Mouse (Mus musculus) forebrain, embryonic 14.5 days (tissue): Measurements from ENCODE around the gene Hist2h2ac. TPM values are rescaled to one million over a fixed set of nuclear protein-coding genes. Genes with fewer than 3 reads are reported as not detected.

Experiments used
- ATAC-seq: fragments of 200-750 bp; cut with Nextera tagmentation; 2 replicates; pipeline ENCODE4 v1.8.0; 2017; ENCODE audit warnings: mild to moderate bottlenecking, moderate library complexity
- DNase-seq: peaks from one replicate; pipeline ENCODE4 v3.0.0-alpha.2; 2015; ENCODE audit warnings: low spot score
- H3K27ac ChIP-seq: fragments of 300-500 bp; sonication (generic); 2 replicates; pipeline ENCODE4 v1.5.1; 2014; ENCODE audit warnings: low read depth, mild to moderate bottlenecking, control low read depth, low read length, moderate library complexity
- H3K27me3 ChIP-seq: fragments of 300-500 bp; sonication (generic); replicated peaks from 2 replicates; pipeline ENCODE4 v1.6.1; 2014; ENCODE audit warnings: low read length, control low read depth, mixed read lengths; ENCODE audit not compliant: control insufficient read depth, insufficient read depth
- H3K36me3 ChIP-seq: fragments of 300-500 bp; sonication (generic); 2 replicates; pipeline ENCODE4 v1.6.1; 2014; ENCODE audit warnings: low read length, control low read depth; ENCODE audit not compliant: control insufficient read depth, insufficient read depth
- H3K4me1 ChIP-seq: fragments of 300-500 bp; sonication (generic); 2 replicates; pipeline ENCODE4 v1.6.1; 2014; ENCODE audit warnings: antibody characterized with exemption, low read length, control low read depth; ENCODE audit not compliant: control insufficient read depth, insufficient read depth
- H3K4me2 ChIP-seq: fragments of 300-500 bp; sonication (generic); 2 replicates; pipeline ENCODE4 v1.6.1; 2014; ENCODE audit warnings: mild to moderate bottlenecking, control low read depth, low read length
- H3K4me3 ChIP-seq: fragments of 300-500 bp; sonication (generic); 2 replicates; pipeline ENCODE4 v1.5.1; 2014; ENCODE audit warnings: low read depth, low read length, control low read depth
- H3K9ac ChIP-seq: fragments of 300-500 bp; sonication (generic); 2 replicates; pipeline ENCODE4 v1.6.1; 2014; ENCODE audit warnings: mild to moderate bottlenecking, low read length, control low read depth, moderate library complexity
- H3K9me3 ChIP-seq: fragments of 300-500 bp; sonication (generic); replicated peaks from 2 replicates; pipeline ENCODE4 v1.6.1; 2016; ENCODE audit warnings: low read length, control low read depth, mixed read lengths; ENCODE audit not compliant: control insufficient read depth
- WGBS: fragments of 180-500 bp; shearing (Covaris S2); extraction: QIAGEN DNeasy Blood & Tissue Kit; methylation state at CpG from one replicate; pipeline ENCODE4 v1.1.7; 2014; 5-methylcytosine and 5-hydroxymethylcytosine counted together
- polyA plus RNA-seq: library from polyadenylated mRNA; unstranded; fragments of >200 nt; fragmentation: Nextera tagmentation; extraction: Ambion mirVana; gene quantifications from 2 replicates; pipeline ENCODE4 v1.2.1, GENCODE M21; 2014

Gene Hist2h2ac
- polyA plus RNA-seq, 1 experiment from 2014 or later, result 7.5 TPM

GRCm38 (mm10) chr3:96235836-96236235 is 15.2 kb upstream of the Hist2h2ac start:
- Histone ChIP-seq H3K27me3 (no peaks in the 10 kb centered on the region), H3K4me2 (no peak overlapping the region), H3K4me3 (no peak overlapping the region), H3K9ac (no peak overlapping the region), H3K4me1 (peaks cover 15% of the 10 kb centered on the region; the same call in 1 of the 2 replicates), H3K36me3 (no peaks in the 10 kb centered on the region), H3K9me3 (no peaks in the 10 kb centered on the region), H3K27ac (no peak overlapping the region)
- DNase-seq (no peak), ATAC-seq (no peak)
- 74% methylated on average over 3 of the region's 3 CpGs for WGBS

GRCm38 (mm10) chr3:96234914-96235313 is 14.2 kb upstream of the Hist2h2ac start:
- ATAC-seq (no peak), DNase-seq (no peak)
- Histone ChIP-seq H3K36me3 (no peaks in the 10 kb centered on the region), H3K27me3 (no peaks in the 10 kb centered on the region), H3K4me2 (no peak overlapping the region), H3K4me3 (no peak overlapping the region), H3K27ac (no peak overlapping the region), H3K9ac (no peak overlapping the region), H3K4me1 (peaks cover 13% of the 10 kb centered on the region; the same call in 1 of the 2 replicates), H3K9me3 (no peaks in the 10 kb centered on the region)
- 91% methylated on average over 2 of the region's 2 CpGs for WGBS

DNA sequence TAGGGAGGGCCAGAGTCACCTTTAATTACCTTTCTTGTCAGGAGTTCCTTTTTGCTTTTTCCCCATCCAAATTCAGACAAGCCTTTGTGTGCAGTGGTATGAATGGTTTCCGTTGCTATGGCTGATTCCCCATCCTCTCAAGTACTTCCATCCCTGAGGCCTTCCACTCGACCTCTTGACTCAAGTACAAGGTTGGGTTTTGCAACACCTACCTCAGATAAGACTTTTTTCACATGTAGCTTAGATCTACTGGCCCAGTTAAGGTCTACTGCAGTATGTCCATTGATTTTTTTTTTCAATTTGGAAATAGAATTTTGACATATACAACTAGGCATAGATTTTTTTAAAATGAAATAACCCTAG is 11.1 kb upstream of the Hist2h2ac start:
- Histone ChIP-seq H3K4me3 (no peak overlapping the region), H3K9me3 (no peaks in the 10 kb centered on the region), H3K36me3 (no peaks in the 10 kb centered on the region), H3K4me2 (no peak overlapping the region), H3K27me3 (no peaks in the 10 kb centered on the region), H3K27ac (no peak overlapping the region), H3K9ac (no peak overlapping the region), H3K4me1 (peaks cover under 1% of the 10 kb centered on the region; the same call in 1 of the 2 replicates)
- DNase-seq, result no peak
- ATAC-seq, result no peak
- 70% methylated on average over 2 of the region's 2 CpGs for WGBS

DNA sequence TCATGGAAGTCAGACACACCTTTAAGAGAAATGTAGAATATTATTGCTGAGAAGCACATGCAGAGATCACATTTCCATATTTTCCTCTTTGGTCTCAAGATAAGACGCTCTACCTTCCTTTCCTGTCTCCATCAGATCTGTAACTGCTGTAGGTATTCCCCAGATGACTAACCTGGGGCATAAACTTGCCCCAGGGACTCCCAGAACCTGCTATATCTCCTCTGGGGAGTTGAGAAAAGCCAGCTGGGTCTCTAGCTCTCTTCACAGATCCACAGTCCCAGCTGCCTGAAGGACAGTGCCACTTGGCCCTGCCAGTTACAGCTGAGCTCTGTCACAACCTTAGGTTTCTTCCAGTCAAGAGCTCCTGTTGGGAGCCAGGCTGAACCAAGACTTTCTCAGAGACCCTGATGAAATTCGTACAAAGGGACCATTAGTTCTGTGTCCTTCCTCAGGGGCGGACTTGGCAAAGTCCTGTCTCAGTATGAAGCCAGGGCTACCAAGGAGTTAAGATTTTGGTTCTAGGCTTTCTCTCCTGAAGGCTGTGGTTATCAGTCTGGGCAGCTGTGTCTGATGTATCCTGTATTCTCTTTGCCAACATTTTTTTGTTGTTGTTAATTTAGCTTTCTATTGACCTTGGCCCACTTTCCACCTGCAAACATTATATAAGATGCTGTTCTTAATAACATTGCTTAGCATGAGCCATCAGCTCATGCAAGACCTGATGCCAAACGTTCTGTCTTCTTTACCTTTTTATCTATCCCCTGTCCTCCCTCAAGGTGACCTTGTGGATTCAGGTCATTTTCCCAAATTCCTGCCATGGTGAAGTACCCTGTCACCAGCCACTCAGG is 10.5 kb upstream of the Hist2h2ac start:
- ATAC-seq (no peak), DNase-seq (no peak)
- H3K4me2 ChIP-seq, result no peak overlapping the region
- no peak overlapping the region for H3K4me3 ChIP-seq
- H3K27ac ChIP-seq, result no peak overlapping the region
- no peaks in the 10 kb centered on the region for H3K27me3 ChIP-seq
- no peaks in the 10 kb centered on the region for H3K4me1 ChIP-seq
- WGBS, result 76% methylated on average over 4 of the region's 4 CpGs
- no peaks in the 10 kb centered on the region for H3K9me3 ChIP-seq
- no peak overlapping the region for H3K9ac ChIP-seq
- no peaks in the 10 kb centered on the region for H3K36me3 ChIP-seq

DNA sequence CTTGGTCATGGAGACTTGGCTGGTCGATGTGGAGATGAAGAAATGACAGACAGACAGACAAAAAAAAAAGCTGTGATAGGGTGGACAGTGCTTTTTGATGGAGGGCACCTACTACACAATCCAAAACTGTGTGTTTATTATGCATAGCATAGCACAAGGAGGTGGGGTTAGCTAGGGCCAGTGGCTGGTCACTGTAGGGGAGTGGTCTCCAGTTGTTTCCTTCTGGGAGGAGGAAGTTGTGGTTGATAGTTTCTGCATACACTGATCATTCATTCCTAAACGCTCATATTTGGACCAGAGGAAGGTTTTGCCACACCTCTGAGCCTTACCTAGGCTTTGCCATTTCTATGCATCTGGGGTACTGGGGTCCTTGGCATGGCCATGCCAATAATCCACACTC is 9.7 kb upstream of the Hist2h2ac start:
- Histone ChIP-seq H3K9me3 (no peaks in the 10 kb centered on the region), H3K4me1 (peaks cover under 1% of the 10 kb centered on the region; the same call in 1 of the 2 replicates), H3K9ac (no peak overlapping the region), H3K4me3 (no peak overlapping the region), H3K27me3 (no peaks in the 10 kb centered on the region), H3K27ac (no peak overlapping the region), H3K36me3 (no peaks in the 10 kb centered on the region), H3K4me2 (no peak overlapping the region)
- DNase-seq (no peak), ATAC-seq (no peak)
- WGBS, result 84% methylated on average over 2 of the region's 2 CpGs

DNA sequence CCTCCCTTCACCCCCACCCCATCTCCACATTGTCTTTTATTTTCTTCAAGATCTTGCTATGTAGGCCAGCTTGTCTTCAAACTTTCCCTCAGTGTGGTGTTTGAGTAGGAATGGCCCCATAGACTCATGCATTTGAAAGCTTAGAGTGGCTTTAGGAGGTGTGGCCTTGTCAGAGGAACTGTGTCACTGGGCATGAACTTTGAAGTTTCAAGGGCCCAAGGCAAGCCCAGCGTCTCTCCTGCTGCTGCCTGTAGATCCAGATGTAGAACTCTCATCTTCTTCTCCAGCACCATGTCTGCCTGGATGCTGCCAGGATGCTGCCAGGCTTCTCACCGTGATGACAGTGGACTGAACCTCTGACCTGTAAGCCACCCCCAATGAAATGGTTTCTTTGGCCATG is 8.1 kb upstream of the Hist2h2ac start:
- 70% methylated on average over 2 of the region's 2 CpGs for WGBS

GRCm38 (mm10) chr3:96226695-96227648 is 6.3 kb upstream of the Hist2h2ac start:
- peaks cover 19% of the 10 kb centered on the region for H3K4me1 ChIP-seq
- no peaks in the 10 kb centered on the region for H3K9me3 ChIP-seq
- H3K27me3 ChIP-seq, result no peaks in the 10 kb centered on the region
- DNase-seq (no peak), ATAC-seq (no peak)
- H3K36me3 ChIP-seq, result no peaks in the 10 kb centered on the region
- H3K9ac ChIP-seq, result no peak overlapping the region
- WGBS, result 76% methylated on average over 8 of the region's 8 CpGs
- no peak overlapping the region for H3K4me3 ChIP-seq
- no peak overlapping the region for H3K4me2 ChIP-seq
- H3K27ac ChIP-seq, result no peak overlapping the region

More for the DNA sequence above, 8.1 kb upstream of the Hist2h2ac start:
- H3K4me1 ChIP-seq, result peaks cover 5% of the 10 kb centered on the region; the same call in 1 of the 2 replicates
- no peak overlapping the region for H3K9ac ChIP-seq
- ATAC-seq (no peak), DNase-seq (no peak)
- H3K36me3 ChIP-seq, result no peaks in the 10 kb centered on the region
- no peak overlapping the region for H3K4me3 ChIP-seq
- H3K4me2 ChIP-seq, result no peak overlapping the region
- H3K27me3 ChIP-seq, result no peaks in the 10 kb centered on the region
- no peak overlapping the region for H3K27ac ChIP-seq
- H3K9me3 ChIP-seq, result no peaks in the 10 kb centered on the region

DNA sequence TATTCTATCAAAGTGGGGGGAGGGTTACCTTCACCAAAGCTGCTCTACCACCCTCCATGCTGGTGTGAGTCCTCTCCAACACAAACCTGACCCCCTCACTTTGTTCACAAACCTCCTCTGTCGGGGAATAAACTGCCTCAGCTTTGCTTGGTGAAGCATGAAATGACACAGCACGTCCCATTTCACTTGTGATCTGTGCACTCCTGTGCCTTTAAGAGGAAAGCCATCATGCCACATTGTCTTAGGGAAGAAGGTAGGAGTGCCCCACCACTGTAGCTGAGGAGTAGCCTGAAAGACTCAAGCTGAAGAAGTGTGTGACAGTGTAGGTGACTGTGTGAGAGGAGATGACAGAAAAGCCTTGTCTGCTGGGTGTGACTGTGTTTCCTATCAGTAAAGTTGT is 4.7 kb upstream of the Hist2h2ac start:
- H3K9ac ChIP-seq, result 0 out of 2 replicates have a peak overlapping the region, but pooled peaks have one; percentile 1
- H3K4me1 ChIP-seq, result peaks cover 26% of the 10 kb centered on the region

More for the DNA sequence above, 4.7 kb upstream of the Hist2h2ac start:
- no peak for DNase-seq
- ATAC-seq, result no peak
- Histone ChIP-seq H3K27me3 (no peaks in the 10 kb centered on the region), H3K9me3 (no peaks in the 10 kb centered on the region), H3K27ac (no peak overlapping the region), H3K36me3 (no peaks in the 10 kb centered on the region), H3K4me3 (no peak overlapping the region), H3K4me2 (no peak overlapping the region)
- WGBS, result 2% methylated on average over 2 of the region's 2 CpGs
